Mouse (Mus musculus): Measurements from ENCODE around the gene Mfsd12.
A peak's percentile ranks its signal among the peaks of the same experiment; 100 is the strongest.

Gene Mfsd12

GRCm38 (mm10) chr10:81356352-81356990 is 820 bp upstream of the Mfsd12 start:
- peak; percentile 89 for DNase-seq (ENCODE audit: low read depth)

- no peak for DNase-seq (ENCODE audit: low read depth)
These were observed 918 bp downstream of the Mfsd12 start for GRCm38 (mm10) chr10:81358209-81358608.

- peak; percentile 72 for DNase-seq (ENCODE audit: low read depth)
These were observed 1.6 kb downstream of the Mfsd12 start for GRCm38 (mm10) chr10:81358841-81359240.

- no peak for DNase-seq (ENCODE audit: low read depth)
These were observed 3.4 kb downstream of the Mfsd12 start for GRCm38 (mm10) chr10:81360721-81361120.

GRCm38 (mm10) chr10:81362336-81362949 is 5.2 kb downstream of the Mfsd12 start:
- peak; percentile 22 for DNase-seq (ENCODE audit: low read depth)

GRCm38 (mm10) chr10:81363436-81364346 is 6.4 kb downstream of the Mfsd12 start:
- no peak for DNase-seq (ENCODE audit: low read depth)

GRCm38 (mm10) chr10:81364666-81365065 is 7.4 kb downstream of the Mfsd12 start:
- no peak for DNase-seq (ENCODE audit: low read depth)

GRCm38 (mm10) chr10:81365073-81365472 is 7.8 kb downstream of the Mfsd12 start:
- peak; percentile 21 for DNase-seq (ENCODE audit: low read depth)

- peak; percentile 59 for DNase-seq (ENCODE audit: low read depth)
These were observed 8.6 kb downstream of the Mfsd12 start, which contains the start of gene 4930404N11Rik for GRCm38 (mm10) chr10:81365672-81366476. TSS of gene 4930404N11Rik (minus strand) at chr10:81365816.

- peak; percentile 26 for DNase-seq (ENCODE audit: low read depth)
These were observed 9.4 kb downstream of the Mfsd12 start for GRCm38 (mm10) chr10:81366477-81367206.

GRCm38 (mm10) chr10:81367207-81367495 is 9.9 kb downstream of the Mfsd12 start:
- no peak for DNase-seq (ENCODE audit: low read depth)

GRCm38 (mm10) chr10:81375322-81375721 is 18.0 kb downstream of the Mfsd12 start:
- DNase-seq (ENCODE audit: low read depth) = no peak

GRCm38 (mm10) chr10:81376561-81377361 is 19.5 kb downstream of the Mfsd12 start:
- DNase-seq (ENCODE audit: low read depth) = peak; percentile 82

GRCm38 (mm10) chr10:81377362-81377664 is 20.0 kb downstream of the Mfsd12 start:
- DNase-seq (ENCODE audit: low read depth) = no peak

- DNase-seq (ENCODE audit: low read depth) = no peak
These were observed 20.7 kb downstream of the Mfsd12 start, which contains the start of gene Fzr1 for GRCm38 (mm10) chr10:81377793-81378552. TSS of gene Fzr1 (minus strand) at chr10:81378516.

- DNase-seq (ENCODE audit: low read depth) = peak; percentile 100
These were observed 21.4 kb downstream of the Mfsd12 start for GRCm38 (mm10) chr10:81378553-81379182.

- DNase-seq (ENCODE audit: low read depth) = no peak
These were observed 21.9 kb downstream of the Mfsd12 start for GRCm38 (mm10) chr10:81379183-81379553.

GRCm38 (mm10) chr10:81379809-81380378 is 22.6 kb downstream of the Mfsd12 start:
- peak; percentile 55 for DNase-seq (ENCODE audit: low read depth)

- peak; percentile 100 for DNase-seq (ENCODE audit: low read depth)
These were observed 24.7 kb downstream of the Mfsd12 start for GRCm38 (mm10) chr10:81382039-81382438.

Data from 416B (cell line).